Mouse (Mus musculus) ES-E14 (cell line): ENCODE results near the gene Gm20538. TPM values are rescaled to one million over a fixed set of nuclear protein-coding genes. Genes with fewer than 3 reads are reported as not detected.
A peak's percentile ranks its signal among the peaks of the same experiment; 100 is the strongest.

ENCODE experiments used
- DNase-seq: peaks from one replicate; pipeline ENCODE4 v3.0.0-alpha.2; 2013; ENCODE audit warnings: low read depth, low spot score
- H3K27ac ChIP-seq: 2 replicates; pipeline ENCODE4 v1.5.1; 2012; ENCODE audit warnings: low read depth, mild to moderate bottlenecking, low read length, moderate library complexity, mixed read lengths; ENCODE audit not compliant: poor library complexity, insufficient read depth, severe bottlenecking
- H3K36me3 ChIP-seq: 2 replicates; pipeline ENCODE4 v1.6.1; 2012; ENCODE audit warnings: mild to moderate bottlenecking, low read length, moderate library complexity, mixed read lengths; ENCODE audit not compliant: control insufficient read depth, poor library complexity, insufficient read depth, severe bottlenecking
- H3K4me1 ChIP-seq, 2 experiments: fragments of 150-350 bp in 1 of 2; sonication (generic) in 1 of 2; 2 replicates each; pipeline ENCODE4 v1.6.1; 2012; ENCODE audit warnings: low read length in 2 of 2, mild to moderate bottlenecking in 1 of 2, mixed read lengths in 1 of 2; ENCODE audit not compliant: control insufficient read depth in 2 of 2, insufficient read depth in 2 of 2, poor library complexity in 1 of 2
- H3K4me3 ChIP-seq, 2 experiments: fragments of 150-350 bp in 1 of 2; sonication (generic) in 1 of 2; 2 replicates each; pipeline ENCODE4 v1.5.1; 2012; ENCODE audit warnings: low read length in 2 of 2, low read depth in 1 of 2, mild to moderate bottlenecking in 1 of 2, mixed read lengths in 1 of 2; ENCODE audit not compliant: insufficient read depth in 1 of 2, poor library complexity in 1 of 2, severe bottlenecking in 1 of 2
- H3K9ac ChIP-seq: 2 replicates; pipeline ENCODE4 v1.6.1; 2012; ENCODE audit warnings: low read depth, mild to moderate bottlenecking, low read length, mixed read lengths; ENCODE audit not compliant: poor library complexity, insufficient read depth, severe bottlenecking
- H3K9me3 ChIP-seq: fragments of 150-350 bp; sonication (generic); 2 replicates; pipeline ENCODE4 v1.6.1; 2012; ENCODE audit warnings: low read depth, mild to moderate bottlenecking, low read length; ENCODE audit not compliant: control insufficient read depth, insufficient read depth
- CHD2 ChIP-seq: IDR thresholded peaks from 2 replicates; pipeline ENCODE4 v1.6.1; 2014; ENCODE audit warnings: mild to moderate bottlenecking, low read depth, low read length, inconsistent platforms
- HCFC1 ChIP-seq: IDR thresholded peaks from 2 replicates; pipeline ENCODE4 v1.6.1; 2012; ENCODE audit warnings: low read length, inconsistent platforms, borderline replicate concordance; ENCODE audit not compliant: insufficient read depth
- MAFK ChIP-seq: IDR thresholded peaks from 2 replicates; pipeline ENCODE4 v1.6.1; 2014; ENCODE audit warnings: mild to moderate bottlenecking, low read depth, low read length, inconsistent platforms; ENCODE audit not compliant: insufficient read depth
- ZC3H11A ChIP-seq: IDR thresholded peaks from 2 replicates; pipeline ENCODE4 v1.6.1; 2012; ENCODE audit warnings: low read depth, mild to moderate bottlenecking, inconsistent platforms, low read length, borderline replicate concordance
- ZNF384 ChIP-seq: IDR thresholded peaks from 2 replicates; pipeline ENCODE4 v1.6.1; 2012; ENCODE audit warnings: low read depth, low read length, inconsistent platforms
- in situ Hi-C, 2 experiments: fragments of 600-800 bp; cut with MboI; formaldehyde crosslinking; loops; one replicate each; pipeline ENCODE4 v1.15.1; 2025; ENCODE audit warnings: low sequenced_read_pairs in 2 of 2, inconsistent platforms in 1 of 2; ENCODE audit not compliant: unreplicated experiment in 2 of 2
- total RNA-seq: library from RNA; depleted of rRNA; stranded (reverse); fragments of 300-350 nt; gene quantifications from 2 replicates; pipeline ENCODE4 v1.2.3, GENCODE M21; 2012; rRNA removed

Gm20538 gene
- not detected in 2 replicates for total RNA-seq

GRCm38 (mm10) chr19:44552731-44553130, at the start of gene Gm20538:
Gm20538 (minus strand) TSS chr19:44552831.
- H3K9me3 ChIP-seq = no peaks in the 10 kb centered on the region
- no peak within 1 kb of the TSS for H3K4me3 ChIP-seq

GRCm38 (mm10) chr19:44594180-44594579, 41.5 kb upstream of the Gm20538 start:
- in situ Hi-C loops = loop anchor here in 1 of 2 experiments (25.0 kb wide), 1 partner anchor 143 kb away; no protein-coding TSS in a partner anchor
- no peak for TF ChIP-seq CHD2
- TF ChIP-seq ZC3H11A = no peak
- TF ChIP-seq MAFK = peak; percentile 77
- no peak for TF ChIP-seq HCFC1
- TF ChIP-seq ZNF384 = no peak
- peaks cover 3 to 11% of the 10 kb centered on the region in 2 experiments; a peak in 1 of 4 replicates for H3K4me1 ChIP-seq
- no peak for DNase-seq
- no peaks in the 10 kb centered on the region for H3K36me3 ChIP-seq
- H3K27ac ChIP-seq = peak overlapping the region; percentile 91
- no peak overlapping the region for H3K9ac ChIP-seq
- H3K9me3 ChIP-seq = no peaks in the 10 kb centered on the region
- no peak overlapping the region for H3K4me3 ChIP-seq

More at GRCm38 (mm10) chr19:44552731-44553130, at the start of gene Gm20538:
- DNase-seq = no peak
- Histone ChIP-seq H3K4me1 (peaks cover 0 to 4% of the 10 kb centered on the region in 2 experiments; a peak in 1 of 4 replicates), H3K27ac (no peak within 1 kb of the TSS), H3K36me3 (peaks cover 31% of the 10 kb centered on the region), H3K9ac (no peak within 1 kb of the TSS)
- in situ Hi-C loops = no loop called here
- no peak for TF ChIP-seq CHD2
- TF ChIP-seq MAFK = no peak
- TF ChIP-seq HCFC1 = no peak

- Histone ChIP-seq H3K27ac (no peak overlapping the region), H3K36me3 (no peaks in the 10 kb centered on the region), H3K9me3 (no peaks in the 10 kb centered on the region), H3K4me3 (no peak overlapping the region), H3K9ac (no peak overlapping the region), H3K4me1 (peaks cover 4 to 18% of the 10 kb centered on the region in 2 experiments; a peak in 1 of 4 replicates)
- TF ChIP-seq CHD2 (no peak), ZNF384 (no peak), MAFK (no peak), ZC3H11A (no peak), HCFC1 (no peak)
- DNase-seq = no peak
- in situ Hi-C loops = loop anchor here in 1 of 2 experiments (25.0 kb wide), 1 partner anchor 146 kb away; no protein-coding TSS in a partner anchor
Observed at GRCm38 (mm10) chr19:44591638-44592037, 39.0 kb upstream of the Gm20538 start.

GRCm38 (mm10) chr19:44590992-44591391, 38.4 kb upstream of the Gm20538 start:
- Histone ChIP-seq H3K27ac (no peak overlapping the region), H3K9ac (no peak overlapping the region), H3K9me3 (no peaks in the 10 kb centered on the region), H3K36me3 (no peaks in the 10 kb centered on the region), H3K4me1 (peaks cover 4 to 18% of the 10 kb centered on the region in 2 experiments; a peak in 1 of 4 replicates), H3K4me3 (peak overlapping the region in 1 of 2 experiments; percentile 22; a peak in 1 of 4 replicates)
- in situ Hi-C loops = loop anchor here in 1 of 2 experiments (25.0 kb wide), 1 partner anchor 146 kb away; no protein-coding TSS in a partner anchor
- DNase-seq = no peak
- TF ChIP-seq ZNF384 = no peak
- TF ChIP-seq ZC3H11A = no peak
- TF ChIP-seq CHD2 = no peak
- TF ChIP-seq HCFC1 = no peak
- no peak for TF ChIP-seq MAFK
